Mouse (Mus musculus) hematopoietic multipotent progenitor cell, adult 10-12 weeks (in vitro differentiated cells): ENCODE results near the gene Mpl. TPM values are rescaled to one million over a fixed set of nuclear protein-coding genes. Genes with fewer than 3 reads are reported as not detected.

Experiments used
- polyA plus RNA-seq: library from polyadenylated mRNA; stranded (reverse); fragments of >175 nt; gene quantifications from 2 replicates; pipeline ENCODE4 v1.2.3, GENCODE M21; 2012; ENCODE audit warnings: low replicate concordance

The Mpl gene
- polyA plus RNA-seq, result 0.80 and 1.3 TPM in 2 replicates

DNA sequence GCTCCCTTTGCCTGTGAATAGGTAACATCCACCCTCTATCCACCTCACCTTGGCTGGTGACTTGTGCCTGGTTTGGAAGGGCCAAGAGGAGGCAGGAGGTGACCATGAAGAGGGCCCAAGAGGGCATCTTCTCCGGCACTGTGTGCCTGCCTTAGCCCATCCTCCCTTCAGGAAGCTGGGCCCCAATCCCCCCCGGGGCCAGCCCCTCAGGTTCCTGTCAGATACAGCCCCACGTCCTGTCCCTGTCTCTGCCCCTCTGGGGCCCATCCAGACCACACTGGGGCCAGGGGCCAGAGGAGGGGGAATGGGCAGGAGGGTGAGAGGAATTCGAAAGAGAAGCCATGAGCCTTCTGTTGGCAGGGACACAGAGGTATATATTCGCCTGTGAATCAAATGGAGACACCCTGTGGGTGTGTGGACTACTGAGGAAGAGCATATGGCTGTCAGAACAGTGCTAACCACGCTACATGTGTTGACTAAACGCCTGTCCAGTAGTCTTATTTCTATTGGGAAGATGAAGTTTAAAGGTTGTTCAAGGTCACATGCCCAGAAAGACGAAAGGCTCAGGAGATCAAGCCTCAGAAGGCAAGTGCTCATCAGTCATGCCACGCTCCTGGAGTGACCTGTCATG lies at the start of gene Mpl:
Gene Mpl, minus strand, starts transcription at position 169 of the 631 bp plus-strand sequence.

DNA sequence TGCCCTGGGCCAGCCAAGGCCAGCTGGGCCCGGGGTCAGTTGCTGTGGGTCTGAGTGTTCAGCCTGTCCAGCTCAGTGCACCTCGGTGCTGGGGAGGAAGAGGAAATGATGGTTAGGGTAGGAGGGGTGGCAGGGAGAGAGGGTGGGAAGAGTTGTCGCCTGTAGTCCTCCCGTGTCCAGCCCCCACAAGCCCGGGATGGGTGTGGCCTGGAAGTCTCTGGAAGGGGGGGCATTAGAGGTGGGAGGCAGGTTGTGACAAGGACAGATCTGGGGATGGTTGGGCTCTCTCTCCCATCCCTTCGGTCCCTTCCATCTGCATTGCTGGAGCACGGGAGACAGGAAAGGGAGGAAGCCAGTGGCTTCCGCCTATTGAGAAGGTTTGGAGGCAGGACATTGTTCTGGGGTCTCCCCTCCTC lies 32.4 kb upstream of the Mpl start, which contains the start of gene Tie1:
Gene Tie1, minus strand, starts transcription at position 345 of the 416 bp plus-strand sequence.

DNA sequence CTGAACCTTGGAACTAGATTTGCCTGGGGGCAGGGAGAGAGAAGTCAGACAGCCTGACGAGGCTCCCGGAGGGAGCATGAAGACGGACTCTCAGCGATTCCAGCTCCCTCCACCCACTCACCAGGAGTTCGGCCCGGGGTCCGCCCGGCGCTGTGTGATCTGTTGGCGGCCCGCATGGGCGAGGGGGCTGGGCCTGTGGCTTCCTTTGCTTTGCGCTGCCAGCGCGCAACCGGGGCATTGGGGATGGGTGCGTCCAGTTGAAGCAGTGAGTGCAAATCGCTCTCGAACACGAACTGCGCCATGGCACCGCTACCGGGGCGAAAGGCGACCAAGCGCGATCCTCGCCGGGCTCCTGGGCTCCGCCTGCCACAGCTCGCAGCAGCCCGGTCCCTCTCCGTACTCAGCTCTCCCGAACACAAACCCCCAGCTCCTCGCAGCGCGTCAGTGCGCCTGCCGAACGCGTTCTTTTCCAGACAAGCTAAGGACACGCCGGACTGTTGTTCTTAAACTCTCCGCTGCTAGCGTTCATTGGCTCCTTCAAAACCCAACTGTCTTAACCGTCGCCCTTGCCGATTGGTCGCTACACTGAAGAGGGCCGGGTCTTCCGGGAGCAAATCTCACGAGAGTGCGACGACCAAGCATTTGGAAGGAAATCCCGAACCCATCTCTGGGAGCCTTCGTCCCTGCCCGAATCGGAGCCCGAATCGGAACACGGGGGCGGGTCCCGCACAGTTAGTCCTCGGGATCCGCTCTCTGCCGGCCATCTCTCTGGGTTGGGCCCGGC lies 20.3 kb downstream of the Mpl start, which contains the start of gene Cdc20:
Gene Cdc20, minus strand, starts transcription at position 533 of the 784 bp plus-strand sequence.

DNA sequence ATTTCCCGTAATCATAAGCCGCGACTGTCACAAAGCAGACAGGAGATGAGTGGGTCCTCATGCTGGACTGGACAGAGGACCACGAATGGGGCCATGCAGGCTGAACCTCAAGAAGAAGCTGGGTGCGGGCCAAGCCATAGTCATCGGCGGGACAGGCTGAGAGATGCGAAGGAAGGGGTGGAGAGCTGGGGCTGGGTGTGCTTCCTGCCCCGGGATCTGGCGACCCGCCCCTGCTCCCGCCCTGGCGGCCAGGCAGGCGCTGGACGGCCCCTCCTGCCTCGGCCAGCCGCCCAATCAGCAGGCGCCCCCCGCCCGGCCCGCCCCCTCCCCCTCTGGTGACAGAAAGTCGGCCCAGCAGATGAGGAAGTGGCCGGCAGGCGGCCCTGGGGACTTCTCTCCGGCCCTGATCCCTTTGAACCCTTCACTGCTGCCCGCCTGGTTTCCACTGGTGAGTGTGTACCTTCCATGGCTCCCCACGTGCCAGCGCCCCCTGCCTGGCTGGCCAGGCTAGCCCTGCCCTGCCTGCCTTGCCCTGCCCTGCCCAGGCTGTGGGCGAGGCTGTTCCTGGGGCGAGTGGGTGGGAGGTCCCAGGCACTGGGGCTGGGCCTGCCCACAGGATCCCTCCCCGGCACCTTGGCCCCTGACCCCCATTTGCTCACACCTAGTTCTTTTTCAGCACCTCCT lies 29.4 kb downstream of the Mpl start, which contains the start of gene Elovl1:
Gene Elovl1, plus strand, starts transcription at position 326 of the 684 bp plus-strand sequence.

DNA sequence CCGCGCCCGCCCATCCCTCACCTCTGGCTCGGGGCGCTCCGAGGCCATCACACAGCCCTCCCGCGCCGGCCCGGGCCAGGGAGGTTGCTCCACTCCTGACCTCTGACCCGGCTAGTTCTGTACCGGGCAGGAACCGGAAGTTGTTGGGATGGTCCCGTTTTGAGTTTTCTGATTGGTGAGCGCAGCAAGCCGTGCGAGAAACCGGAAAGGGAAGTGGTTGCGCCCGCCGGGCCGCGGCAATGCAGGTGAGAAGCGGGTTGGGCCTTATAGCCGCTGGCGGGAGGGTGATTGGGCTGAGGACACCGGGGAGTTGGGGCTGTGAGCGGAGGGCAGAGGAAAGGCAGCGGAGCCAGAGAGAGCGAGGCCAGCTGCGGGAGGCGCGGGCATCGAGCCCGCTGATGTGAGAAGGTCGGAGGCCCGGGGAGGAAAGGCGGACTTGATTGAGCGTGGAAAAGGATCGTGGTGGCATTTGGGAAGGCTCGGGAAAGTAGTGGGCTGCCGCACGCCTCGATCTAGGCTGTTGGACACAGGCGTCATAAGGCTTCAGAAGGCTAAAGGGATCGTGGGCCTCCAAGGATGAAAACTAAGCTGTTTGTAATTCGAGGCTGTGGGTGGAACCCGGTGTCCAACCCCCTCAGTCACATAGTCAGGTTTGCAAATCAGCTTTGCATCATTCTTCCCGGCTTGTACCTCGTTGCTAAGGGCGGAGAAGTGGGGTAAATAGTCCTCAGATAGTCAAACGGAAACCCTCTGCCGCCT lies 48.0 kb downstream of the Mpl start, which contains the start of the genes Szt2 and Med8:
Gene Szt2, minus strand, starts transcription at position 132 of the 759 bp plus-strand sequence.
Gene Med8, plus strand, starts transcription at position 196 of the 759 bp plus-strand sequence.

Other genes starting within 250 kb of the Mpl start
- 2.2 and 4.6 TPM in 2 replicates for gene Ptprf, start 166.1 kb downstream of the Mpl start, polyA plus RNA-seq
- 66.3 and 240 TPM in 2 replicates for gene Szt2, start 48.2 kb downstream of the Mpl start, polyA plus RNA-seq
- gene Med8, start 48.2 kb downstream of the Mpl start, polyA plus RNA-seq, result 5.4 and 18.5 TPM in 2 replicates
- gene Elovl1, start 29.4 kb downstream of the Mpl start, polyA plus RNA-seq, result 58.5 and 69.7 TPM in 2 replicates
- 28.5 and 36.8 TPM in 2 replicates for gene Cdc20, start 20.2 kb downstream of the Mpl start, polyA plus RNA-seq
- gene Tie1, start 32.5 kb upstream of the Mpl start, polyA plus RNA-seq, result 0.30 and 3.2 TPM in 2 replicates
- gene 2610528J11Rik, start 69.5 kb upstream of the Mpl start, polyA plus RNA-seq, result not detected in 2 replicates
- not detected in 2 replicates for gene Tmem125, start 86.5 kb upstream of the Mpl start, polyA plus RNA-seq
- gene Cfap57, start 163.3 kb upstream of the Mpl start, polyA plus RNA-seq, result 0.03 TPM in 1 of 2 replicates, not detected in the other
- gene Ebna1bp2, start 163.3 kb upstream of the Mpl start, polyA plus RNA-seq, result 9.7 and 15.6 TPM in 2 replicates
- not detected in 2 replicates for gene Olfr62, start 201.4 kb upstream of the Mpl start, polyA plus RNA-seq
- gene Olfr1342, start 235.2 kb upstream of the Mpl start, polyA plus RNA-seq, result not detected in 2 replicates
- not detected in 2 replicates for gene Olfr1341, start 246.0 kb upstream of the Mpl start, polyA plus RNA-seq